Comparison of ENCODE assay signal across 11 mouse cellular contexts in genomic region chr10:93355276-93355927, GRCm38 (mm10). TPM values are rescaled to one million over a fixed set of nuclear protein-coding genes. Genes with fewer than 3 reads are reported as not detected.
DNase-seq lines count a peak whose midpoint lies in the region; ATAC-seq and TF ChIP-seq lines count a peak whose summit lies in the region.
"Had no signal": no experiment of that assay in that cellular context is flagged by ENCODE, and none has a peak within 500 bp of the region (broad histone marks: within the 10 kb centered on the region; RNA-seq: fewer than 3 reads in every experiment).

No protein-coding gene starts in this region.

- intact Hi-C loops in heart, postnatal 25 days (cut with DNase I) = no loop called here

- TF ChIP-seq CTCF in lung, adult 2 months (IDR thresholded peaks at IDR 0.05; ENCODE audit: insufficient read depth, low read length) = no peak

- H3K4me1 ChIP-seq in heart, embryonic 15.5 days (replicated peaks) = no peaks in the 10 kb centered on the region; the same call in 1 of the 2 replicates
- no peaks in the 10 kb centered on the region; the same call in 1 of the 2 replicates for H3K4me1 ChIP-seq in lung, adult 2 months (ENCODE audit: control insufficient read depth, insufficient read depth, low read length)
- H3K4me1 ChIP-seq in liver, embryonic 12.5 days = no peaks in the 10 kb centered on the region

- H3K27me3 ChIP-seq in heart, embryonic 15.5 days = no peaks in the 10 kb centered on the region
- no peaks in the 10 kb centered on the region for H3K27me3 ChIP-seq in liver, embryonic 12.5 days (replicated peaks)

- no peak overlapping the region for H3K4me3 ChIP-seq in heart, embryonic 15.5 days
- H3K4me3 ChIP-seq in lung, adult 2 months (replicated peaks; ENCODE audit: extremely low read depth, low read depth, low read length) = no peak overlapping the region
- no peak overlapping the region for H3K4me3 ChIP-seq in liver, embryonic 12.5 days

- no peak overlapping the region for H3K4me2 ChIP-seq in heart, embryonic 15.5 days
- no peak overlapping the region for H3K4me2 ChIP-seq in liver, embryonic 12.5 days

- no peak for DNase-seq in heart, postnatal 25 days (ENCODE audit: low spot score)
- DNase-seq in lung, postnatal 10 days = peak; percentile 38
- no peak for DNase-seq in lung, adult 2 months
- peak; percentile 78 for DNase-seq in R1 (ENCODE audit: low read depth, low spot score)
- peak; percentile 72 for DNase-seq in induced T-regulatory cell, adult 2 months (ENCODE audit: low read depth)
- DNase-seq in T-cell, adult 2 months (ENCODE audit: low spot score) = no peak
- DNase-seq: cerebellum, postnatal 14 days; kidney, adult 18-20 months; liver, postnatal 0 days had no signal

- 61% methylated on average over 8 of the region's 8 CpGs for WGBS in heart, embryonic 15.5 days
- 38% methylated on average over 8 of the region's 8 CpGs for whole genome bisulfite sequencing in lung, adult 2 months
- 57% methylated on average over 8 of the region's 8 CpGs for WGBS in liver, embryonic 12.5 days (ENCODE audit: insufficient replicate concordance)

- no peak for ATAC-seq in heart, embryonic 15.5 days (replicated peaks; ENCODE audit: insufficient number of reproducible peaks, insufficient read depth, low FRiP score, low read depth)
- no peak for ATAC-seq in liver, embryonic 12.5 days
- ATAC-seq: liver, postnatal 0 days had no signal

- no peaks in the 10 kb centered on the region for H3K36me3 ChIP-seq in heart, embryonic 15.5 days
- H3K36me3 ChIP-seq in liver, embryonic 12.5 days = no peaks in the 10 kb centered on the region

- peak overlapping the region; percentile 37 for H3K27ac ChIP-seq in heart, embryonic 15.5 days
- no peak overlapping the region for H3K27ac ChIP-seq in liver, embryonic 12.5 days

- no peaks in the 10 kb centered on the region for H3K9me3 ChIP-seq in heart, embryonic 15.5 days (replicated peaks)
- H3K9me3 ChIP-seq in liver, embryonic 12.5 days (replicated peaks) = no peaks in the 10 kb centered on the region; the same call in 1 of the 2 replicates

- H3K9ac ChIP-seq in heart, embryonic 15.5 days = no peak overlapping the region
- H3K9ac ChIP-seq in liver, embryonic 12.5 days = no peak overlapping the region
- H3K9ac ChIP-seq: liver, postnatal 0 days had no signal

- no peak for TF ChIP-seq POLR2A in lung, adult 2 months (IDR thresholded peaks at IDR 0.05; ENCODE audit: borderline replicate concordance, extremely low read depth, low read depth, low read length)

RNA-seq across cellular contexts. Expression of gene Elk3, which starts 44.5 kb away (rescaled TPM):
- polyA plus RNA-seq in heart, embryonic 15.5 days (2015; fragmentation: Nextera tagmentation; extraction: Ambion mirVana) = 31.7 and 33.5 TPM in 2 replicates
- 10 to 100 TPM; 45.1 to 48.7 TPM for total RNA-seq in heart, postnatal 25 days (2021)
- polyA plus RNA-seq in lung, adult 2 months (2012; rRNA removed) = 76.0 and 99.4 TPM in 2 replicates
- polyA plus RNA-seq in liver, embryonic 12.5 days (2016; fragmentation: Nextera tagmentation; extraction: Ambion mirVana) = 8.6 and 9.6 TPM in 2 replicates

Comparison
In these comparisons a context has a peak if more than half of its experiments do, and no peak if none do; other contexts are left out.
1. DNase-seq: peak in lung, postnatal 10 days (single experiment), R1 (single experiment) and induced T-regulatory cell, adult 2 months (single experiment); none in heart, postnatal 25 days (single experiment), lung, adult 2 months (single experiment) and T-cell, adult 2 months (single experiment).